Mouse (Mus musculus): ENCODE results near the gene Pard3. TPM values are rescaled to one million over a fixed set of nuclear protein-coding genes. Genes with fewer than 3 reads are reported as not detected.

Pard3 gene
- polyA plus RNA-seq, 1 experiment: 13.2 TPM

DNA sequence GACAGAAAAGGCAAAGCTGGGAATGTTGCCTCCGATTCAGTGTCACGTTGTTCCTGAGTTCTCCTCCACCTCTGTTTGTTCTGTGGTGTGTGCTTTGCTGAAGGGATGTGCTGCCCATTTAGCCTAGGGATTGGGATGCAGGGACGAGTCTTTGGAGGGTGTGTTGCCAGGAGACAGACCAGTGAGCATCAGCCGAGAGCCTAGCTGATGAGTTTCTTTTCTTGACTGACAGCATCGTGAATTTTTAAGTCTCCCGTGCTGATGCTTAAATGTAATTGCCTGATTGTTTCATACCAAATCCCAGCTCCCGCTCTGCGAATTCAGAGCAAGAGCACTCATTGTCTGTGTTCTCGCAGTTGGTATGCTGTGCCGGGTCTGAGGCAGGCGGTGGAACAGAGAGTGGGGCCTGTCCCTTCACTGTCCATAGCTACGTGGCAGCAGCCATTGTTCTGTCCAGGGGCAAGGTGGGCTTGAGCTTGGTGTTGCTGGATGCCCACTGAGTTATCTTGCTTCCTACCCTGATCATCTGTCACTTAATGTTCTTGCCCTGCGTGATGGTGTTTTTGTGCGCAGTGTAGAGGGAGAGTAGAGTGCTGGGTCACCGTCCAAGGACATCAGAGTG lies 131.2 kb downstream of the Pard3 start:
- Histone ChIP-seq H3K4me3 (replicated peaks; ENCODE audit: insufficient read depth, low read depth, low read length) (no peak overlapping the region), H3K27ac (ENCODE audit: insufficient read depth, low read length) (no peak overlapping the region), H3K27me3 (ENCODE audit: control insufficient read depth, insufficient read depth, low read length) (no peaks in the 10 kb centered on the region), H3K4me1 (ENCODE audit: control insufficient read depth, insufficient read depth, low read length) (no peaks in the 10 kb centered on the region)
- TF ChIP-seq POLR2A (IDR thresholded peaks at IDR 0.05; ENCODE audit: borderline replicate concordance, insufficient read depth, low read length) (no peak), CTCF (IDR thresholded peaks at IDR 0.05; ENCODE audit: borderline replicate concordance, insufficient read depth, low read depth, low read length) (no peak)
- WGBS: 76% methylated on average over 15 of the region's 15 CpGs
- DNase-seq: no peak

DNA sequence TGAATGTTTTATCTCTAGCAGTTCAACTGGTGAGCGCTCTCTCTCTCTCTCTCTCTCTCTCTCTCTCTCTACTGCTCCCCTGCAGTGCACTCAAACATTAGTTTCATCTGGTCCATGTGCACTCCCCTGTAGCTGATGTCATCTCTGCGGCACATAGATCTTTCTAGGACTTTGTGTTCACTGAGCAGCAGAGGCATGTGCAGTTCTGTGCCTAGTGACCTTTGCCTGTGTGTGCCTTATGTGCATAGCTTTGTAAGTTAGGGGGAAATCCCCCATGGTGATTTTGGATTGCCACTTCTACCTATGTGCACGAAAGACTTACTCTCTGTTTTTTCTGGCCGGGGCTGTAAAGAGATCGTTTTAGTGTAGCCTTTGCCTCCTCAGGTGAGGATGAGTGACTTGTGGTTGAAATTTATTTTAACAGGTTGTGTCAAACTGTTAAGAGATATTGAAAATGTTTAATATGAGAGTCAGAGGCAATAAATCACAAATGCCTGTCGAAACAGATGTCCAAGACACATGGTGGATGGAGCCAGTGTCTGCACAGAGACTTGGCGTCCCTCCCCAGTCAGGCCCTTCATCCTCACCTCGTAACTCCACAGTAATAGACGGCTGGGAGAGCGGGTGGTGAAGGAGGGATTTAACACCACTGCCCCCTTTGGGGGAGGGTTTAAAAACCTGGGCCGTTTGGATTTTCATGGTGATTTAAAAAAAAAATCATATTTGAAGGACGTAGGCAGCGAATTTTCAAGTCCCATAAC lies 133.0 kb downstream of the Pard3 start:
- no peak overlapping the region for H3K27ac ChIP-seq (ENCODE audit: insufficient read depth, low read length)
- no peak for DNase-seq
- 74% methylated on average over 13 of the region's 13 CpGs for WGBS
- TF ChIP-seq CTCF (IDR thresholded peaks at IDR 0.05; ENCODE audit: borderline replicate concordance, insufficient read depth, low read depth, low read length) (no peak), POLR2A (IDR thresholded peaks at IDR 0.05; ENCODE audit: borderline replicate concordance, insufficient read depth, low read length) (no peak)
- no peak overlapping the region for H3K4me3 ChIP-seq (replicated peaks; ENCODE audit: insufficient read depth, low read depth, low read length)
- no peaks in the 10 kb centered on the region for H3K4me1 ChIP-seq (ENCODE audit: control insufficient read depth, insufficient read depth, low read length)
- H3K27me3 ChIP-seq (ENCODE audit: control insufficient read depth, insufficient read depth, low read length): no peaks in the 10 kb centered on the region

GRCm38 (mm10) chr8:127207455-127207854 lies 143.8 kb downstream of the Pard3 start:
- Histone ChIP-seq H3K27ac (ENCODE audit: insufficient read depth, low read length) (no peak overlapping the region; the same call in 1 of the 2 replicates), H3K27me3 (ENCODE audit: control insufficient read depth, insufficient read depth, low read length) (no peaks in the 10 kb centered on the region), H3K4me1 (ENCODE audit: control insufficient read depth, insufficient read depth, low read length) (peaks cover 3% of the 10 kb centered on the region; the same call in 1 of the 2 replicates), H3K4me3 (replicated peaks; ENCODE audit: insufficient read depth, low read depth, low read length) (no peak overlapping the region)
- no peak for DNase-seq
- TF ChIP-seq POLR2A (IDR thresholded peaks at IDR 0.05; ENCODE audit: borderline replicate concordance, insufficient read depth, low read length): no peak
- no peak for TF ChIP-seq CTCF (IDR thresholded peaks at IDR 0.05; ENCODE audit: borderline replicate concordance, insufficient read depth, low read depth, low read length)
- 69% methylated on average over 4 of the region's 4 CpGs for WGBS

GRCm38 (mm10) chr8:127210621-127211020 lies 146.9 kb downstream of the Pard3 start:
- H3K27me3 ChIP-seq (ENCODE audit: control insufficient read depth, insufficient read depth, low read length): no peaks in the 10 kb centered on the region
- H3K4me3 ChIP-seq (replicated peaks; ENCODE audit: insufficient read depth, low read depth, low read length): no peak overlapping the region
- H3K4me1 ChIP-seq (ENCODE audit: control insufficient read depth, insufficient read depth, low read length): peaks cover 3% of the 10 kb centered on the region; the same call in 1 of the 2 replicates
- H3K27ac ChIP-seq (ENCODE audit: insufficient read depth, low read length): no peak overlapping the region
- peak in 1 of 2 experiments; percentile 50 for DNase-seq
- TF ChIP-seq CTCF (IDR thresholded peaks at IDR 0.05; ENCODE audit: borderline replicate concordance, insufficient read depth, low read depth, low read length): no peak
- TF ChIP-seq POLR2A (IDR thresholded peaks at IDR 0.05; ENCODE audit: borderline replicate concordance, insufficient read depth, low read length): no peak
- 57% methylated on average over 4 of the region's 4 CpGs for WGBS

- TF ChIP-seq CTCF (IDR thresholded peaks at IDR 0.05; ENCODE audit: borderline replicate concordance, insufficient read depth, low read depth, low read length): no peak
- TF ChIP-seq POLR2A (IDR thresholded peaks at IDR 0.05; ENCODE audit: borderline replicate concordance, insufficient read depth, low read length): no peak
- H3K4me3 ChIP-seq (replicated peaks; ENCODE audit: insufficient read depth, low read depth, low read length): no peak overlapping the region
- peaks cover 3% of the 10 kb centered on the region; the same call in 1 of the 2 replicates for H3K4me1 ChIP-seq (ENCODE audit: control insufficient read depth, insufficient read depth, low read length)
- WGBS: 78% methylated on average over 8 of the region's 8 CpGs
- no peaks in the 10 kb centered on the region for H3K27me3 ChIP-seq (ENCODE audit: control insufficient read depth, insufficient read depth, low read length)
- H3K27ac ChIP-seq (ENCODE audit: insufficient read depth, low read length): no peak overlapping the region
- no peak for DNase-seq
Observed at GRCm38 (mm10) chr8:127214338-127214737, 150.6 kb downstream of the Pard3 start.

DNA sequence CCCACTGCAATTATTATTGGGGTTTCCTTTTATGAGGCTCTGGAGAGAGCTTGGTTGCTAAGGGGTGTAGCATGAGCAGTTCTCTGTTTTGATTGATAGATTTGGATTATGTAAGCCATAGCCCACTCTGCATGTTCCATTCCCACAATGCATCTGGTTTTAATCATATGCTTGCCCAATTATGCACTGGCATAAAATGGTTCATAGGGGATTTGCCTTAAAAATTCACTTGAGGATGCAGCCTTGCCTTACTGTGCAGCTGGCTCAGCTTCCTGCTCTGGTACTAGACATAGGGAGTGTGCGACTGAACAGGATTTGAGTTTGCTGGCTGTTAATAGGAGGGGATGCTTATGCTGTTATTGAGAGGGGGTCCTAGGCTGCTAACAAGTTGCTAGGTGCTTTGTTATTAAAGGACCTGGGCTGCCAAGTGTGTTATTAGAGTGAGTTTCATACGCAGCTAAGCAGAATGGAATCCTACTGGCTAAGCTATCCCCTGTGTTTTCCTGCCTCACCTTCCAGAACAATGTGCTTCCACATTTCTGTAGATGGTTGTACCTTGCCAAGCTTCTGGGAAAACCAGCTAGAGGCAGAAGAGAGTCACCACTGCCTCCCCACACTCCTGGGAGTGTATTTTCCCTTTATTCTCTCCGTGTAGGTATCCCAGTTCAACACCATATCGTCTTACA lies 151.2 kb downstream of the Pard3 start:
- no peak for TF ChIP-seq POLR2A (IDR thresholded peaks at IDR 0.05; ENCODE audit: borderline replicate concordance, insufficient read depth, low read length)
- Histone ChIP-seq H3K27ac (ENCODE audit: insufficient read depth, low read length) (no peak overlapping the region), H3K4me3 (replicated peaks; ENCODE audit: insufficient read depth, low read depth, low read length) (no peak overlapping the region), H3K27me3 (ENCODE audit: control insufficient read depth, insufficient read depth, low read length) (no peaks in the 10 kb centered on the region), H3K4me1 (ENCODE audit: control insufficient read depth, insufficient read depth, low read length) (peaks cover 3% of the 10 kb centered on the region; the same call in 1 of the 2 replicates)
- 80% methylated on average over 4 of the region's 4 CpGs for WGBS
- DNase-seq: no peak

- WGBS: 85% methylated on average over 5 of the region's 5 CpGs
- Histone ChIP-seq H3K4me1 (ENCODE audit: control insufficient read depth, insufficient read depth, low read length) (no peaks in the 10 kb centered on the region), H3K27ac (ENCODE audit: insufficient read depth, low read length) (no peak overlapping the region), H3K4me3 (replicated peaks; ENCODE audit: insufficient read depth, low read depth, low read length) (no peak overlapping the region), H3K27me3 (ENCODE audit: control insufficient read depth, insufficient read depth, low read length) (no peaks in the 10 kb centered on the region)
- DNase-seq: no peak
- no peak for TF ChIP-seq CTCF (IDR thresholded peaks at IDR 0.05; ENCODE audit: borderline replicate concordance, insufficient read depth, low read depth, low read length)
- no peak for TF ChIP-seq POLR2A (IDR thresholded peaks at IDR 0.05; ENCODE audit: borderline replicate concordance, insufficient read depth, low read length)
Observed at GRCm38 (mm10) chr8:127220206-127220605, 156.5 kb downstream of the Pard3 start.

Measured in cerebellum, adult 2 months (tissue).